Mouse (Mus musculus): ENCODE measurements at regions not wholly inside any gene's neighbourhood (a gene's known extent, or its start where the extent isn't known, plus 50 kb on each side); places are given as distances from the start of the nearest gene placed in this dataset.

GRCm38 (mm10) chr2:71685239-71685638, 60.2 kb upstream of the Itga6 start:
- WGBS (ENCODE audit: insufficient replicate concordance) = 67% methylated on average over 7 of the region's 7 CpGs
- H3K27ac ChIP-seq (ENCODE audit: low read depth) = no peak overlapping the region

DNA sequence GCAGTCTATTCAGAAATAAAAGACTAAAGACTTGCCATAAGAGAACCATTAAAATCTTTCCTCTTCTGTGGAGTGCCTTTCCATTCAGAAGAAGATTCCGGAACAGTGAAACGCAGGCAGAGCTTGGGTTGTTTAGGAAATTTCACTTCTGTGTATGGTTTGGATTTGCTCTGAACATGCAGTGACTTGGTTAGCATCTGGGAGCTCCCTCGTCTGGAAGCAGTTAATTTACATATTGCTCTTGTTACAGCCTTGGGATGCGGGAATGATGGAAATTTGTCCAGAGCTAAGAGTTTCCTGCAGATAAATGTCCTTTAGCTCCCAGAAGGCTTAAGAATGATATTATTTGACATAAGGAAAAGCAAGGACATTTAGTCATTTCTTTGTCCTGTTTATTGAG, 56.4 kb upstream of the Itga6 start:
- Histone ChIP-seq H3K4me2 (ENCODE audit: low read depth, low read length) (no peak overlapping the region), H3K9me3 (ENCODE audit: low read length) (no peaks in the 10 kb centered on the region), H3K36me3 (replicated peaks; ENCODE audit: insufficient read depth, low read length) (no peaks in the 10 kb centered on the region), H3K4me3 (ENCODE audit: low read depth, low read length) (no peak overlapping the region), H3K27me3 (ENCODE audit: insufficient read depth, low read length) (no peaks in the 10 kb centered on the region), H3K4me1 (ENCODE audit: insufficient read depth) (no peaks in the 10 kb centered on the region), H3K27ac (ENCODE audit: low read depth) (no peak overlapping the region), H3K9ac (replicated peaks) (no peak overlapping the region)
- 76% methylated on average over 4 of the region's 4 CpGs for WGBS (ENCODE audit: insufficient replicate concordance)
- no peak for TF ChIP-seq CTCF (IDR thresholded peaks at IDR 0.05; ENCODE audit: low read depth)
- no peak for TF ChIP-seq EP300 (IDR thresholded peaks at IDR 0.05; ENCODE audit: low read depth)
- DNase-seq = no peak
- no peak for ATAC-seq

More at GRCm38 (mm10) chr2:71685239-71685638, 60.2 kb upstream of the Itga6 start:
- H3K9ac ChIP-seq (replicated peaks) = no peak overlapping the region
- DNase-seq (no peak), ATAC-seq (no peak)
- H3K4me3 ChIP-seq (ENCODE audit: low read depth, low read length) = no peak overlapping the region
- H3K27me3 ChIP-seq (ENCODE audit: insufficient read depth, low read length) = no peaks in the 10 kb centered on the region
- no peak for TF ChIP-seq EP300 (IDR thresholded peaks at IDR 0.05; ENCODE audit: low read depth)
- no peak for TF ChIP-seq CTCF (IDR thresholded peaks at IDR 0.05; ENCODE audit: low read depth)
- H3K4me2 ChIP-seq (ENCODE audit: low read depth, low read length) = no peak overlapping the region
- no peaks in the 10 kb centered on the region for H3K36me3 ChIP-seq (replicated peaks; ENCODE audit: insufficient read depth, low read length)
- H3K9me3 ChIP-seq (ENCODE audit: low read length) = no peaks in the 10 kb centered on the region
- no peaks in the 10 kb centered on the region for H3K4me1 ChIP-seq (ENCODE audit: insufficient read depth)

DNA sequence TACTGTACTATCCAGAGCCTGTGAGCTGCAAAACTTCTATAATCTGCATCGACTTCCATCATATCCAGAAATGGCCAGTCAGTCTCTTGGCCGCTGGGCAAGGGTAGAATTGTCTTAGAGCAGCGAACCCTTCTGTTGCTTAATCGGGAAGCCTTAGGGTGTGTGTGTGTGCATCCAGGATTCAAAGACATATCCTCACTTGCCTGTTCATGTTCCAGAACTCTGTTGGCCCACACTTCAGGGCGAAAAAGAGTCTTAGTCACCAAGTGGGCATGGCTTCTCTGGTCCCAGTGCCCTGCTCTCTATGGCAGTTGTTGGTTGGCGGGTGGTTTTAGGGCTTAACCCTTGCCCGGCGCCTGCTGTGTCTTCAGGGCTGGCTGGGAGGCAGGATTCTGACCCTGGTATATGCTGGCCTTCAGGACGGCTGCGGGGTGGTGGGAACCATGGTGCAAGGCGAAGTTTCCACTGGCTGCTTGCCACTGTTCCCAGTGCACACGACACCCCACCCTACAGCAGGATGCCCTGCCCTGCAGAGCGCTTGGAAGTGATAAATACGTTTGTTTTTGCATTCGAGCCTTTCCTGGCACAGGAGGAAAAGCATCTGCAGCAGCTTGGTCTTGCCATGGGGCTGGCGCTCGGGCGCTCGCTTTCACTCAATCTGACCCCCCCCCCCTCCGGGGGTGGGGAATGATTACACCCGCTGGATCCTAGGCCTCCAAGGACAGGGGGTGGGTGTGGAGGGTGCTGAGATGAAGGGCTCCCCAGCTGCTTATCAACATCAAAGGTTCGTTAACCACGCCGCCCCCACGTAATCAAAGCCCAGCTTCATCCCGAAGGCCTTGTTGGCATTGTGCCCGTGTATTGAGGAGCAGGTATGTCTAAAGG, 54.9 kb upstream of the Itga6 start:
- WGBS (ENCODE audit: insufficient replicate concordance) = 47% methylated on average over 27 of the region's 27 CpGs
- no peak overlapping the region for H3K27ac ChIP-seq (ENCODE audit: low read depth)
- no peaks in the 10 kb centered on the region for H3K4me1 ChIP-seq (ENCODE audit: insufficient read depth)
- H3K27me3 ChIP-seq (ENCODE audit: insufficient read depth, low read length) = no peaks in the 10 kb centered on the region
- peak; percentile 36; the same call in 1 of the 2 replicates for ATAC-seq
- H3K4me3 ChIP-seq (ENCODE audit: low read depth, low read length) = no peak overlapping the region
- H3K9me3 ChIP-seq (ENCODE audit: low read length) = no peaks in the 10 kb centered on the region
- H3K36me3 ChIP-seq (replicated peaks; ENCODE audit: insufficient read depth, low read length) = no peaks in the 10 kb centered on the region
- no peak overlapping the region for H3K9ac ChIP-seq (replicated peaks)
- no peak for TF ChIP-seq EP300 (IDR thresholded peaks at IDR 0.05; ENCODE audit: low read depth)
- no peak for TF ChIP-seq CTCF (IDR thresholded peaks at IDR 0.05; ENCODE audit: low read depth)
- H3K4me2 ChIP-seq (ENCODE audit: low read depth, low read length) = 0 out of 2 replicates have a peak overlapping the region, but pooled peaks have one; percentile 3
- DNase-seq = peak; percentile 30

DNA sequence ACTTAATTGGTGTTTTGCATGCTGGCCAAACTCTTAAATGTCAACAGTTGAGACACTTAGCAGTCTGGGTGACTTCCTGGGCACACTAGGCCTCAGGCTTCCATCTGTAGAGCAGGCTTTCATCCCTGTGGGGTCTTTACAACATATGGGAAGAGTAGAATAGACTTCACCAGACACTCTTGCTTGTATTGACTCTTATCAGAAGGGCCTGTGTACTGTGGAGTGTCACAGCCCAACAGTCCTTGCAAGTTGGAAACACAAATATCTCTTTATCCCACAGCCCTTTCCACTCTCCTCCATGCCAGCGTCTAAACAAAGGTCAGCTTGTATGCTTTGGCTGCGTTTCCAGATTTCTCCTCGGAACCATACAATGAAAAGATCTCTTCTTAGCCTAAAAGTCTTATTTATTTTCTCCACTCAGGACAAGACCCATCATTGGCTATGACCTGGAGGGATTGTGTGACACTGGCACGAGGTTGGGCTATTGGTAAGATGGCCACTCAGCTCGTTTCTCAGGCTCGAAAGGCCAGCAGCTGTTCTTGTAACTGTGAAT, 50.6 kb upstream of the Itga6 start:
- H3K27me3 ChIP-seq (ENCODE audit: insufficient read depth, low read length) = no peaks in the 10 kb centered on the region
- H3K36me3 ChIP-seq (replicated peaks; ENCODE audit: insufficient read depth, low read length) = no peaks in the 10 kb centered on the region
- no peaks in the 10 kb centered on the region for H3K9me3 ChIP-seq (ENCODE audit: low read length)
- H3K27ac ChIP-seq (ENCODE audit: low read depth) = no peak overlapping the region
- no peak for DNase-seq
- no peak overlapping the region for H3K4me3 ChIP-seq (ENCODE audit: low read depth, low read length)
- peaks cover 3% of the 10 kb centered on the region; the same call in 1 of the 2 replicates for H3K4me1 ChIP-seq (ENCODE audit: insufficient read depth)
- no peak for ATAC-seq
- H3K4me2 ChIP-seq (ENCODE audit: low read depth, low read length) = no peak overlapping the region
- H3K9ac ChIP-seq (replicated peaks) = no peak overlapping the region
- TF ChIP-seq EP300 (IDR thresholded peaks at IDR 0.05; ENCODE audit: low read depth) (no peak), CTCF (IDR thresholded peaks at IDR 0.05; ENCODE audit: low read depth) (no peak)
- WGBS (ENCODE audit: insufficient replicate concordance) = 76% methylated on average over 6 of the region's 6 CpGs

Data from liver, postnatal 0 days (tissue).